Mouse (Mus musculus): ENCODE results near the gene Psapl1. TPM values are rescaled to one million over a fixed set of nuclear protein-coding genes. Genes with fewer than 3 reads are reported as not detected.
A peak's percentile ranks its signal among the peaks of the same experiment; 100 is the strongest.
"Not testable (repeated sequence)": the region's sequence is repeated elsewhere in the genome, so short reads cannot be mapped to it uniquely, and the experiment has no call there.

The Psapl1 gene
- total RNA-seq, 2 experiments from 2014 or later, result not detected

GRCm38 (mm10) chr5:36199519-36199918, 4.3 kb upstream of the Psapl1 start:
- intact Hi-C loops (cut with DNase I), result no loop called here

GRCm38 (mm10) chr5:36202781-36203180, 1.0 kb upstream of the Psapl1 start:
- intact Hi-C loops (cut with DNase I), result no loop called here
- DNase-seq (ENCODE audit: low spot score in 2 of 2), result no peak

More at GRCm38 (mm10) chr5:36199519-36199918, 4.3 kb upstream of the Psapl1 start:
- DNase-seq (ENCODE audit: low spot score in 2 of 2), result no peak

GRCm38 (mm10) chr5:36203421-36203820, 400 bp upstream of the Psapl1 start:
- DNase-seq (ENCODE audit: low spot score in 2 of 2), result no peak
- intact Hi-C loops (cut with DNase I), result no loop called here

- intact Hi-C loops (cut with DNase I), result no loop called here
Observed at GRCm38 (mm10) chr5:36205397-36205796, 1.6 kb downstream of the Psapl1 start.

GRCm38 (mm10) chr5:36208803-36209202, 5.0 kb downstream of the Psapl1 start:
- intact Hi-C loops (cut with DNase I), result no loop called here
- DNase-seq (ENCODE audit: low spot score in 2 of 2), result no peak

More at GRCm38 (mm10) chr5:36205397-36205796, 1.6 kb downstream of the Psapl1 start:
- no peak for DNase-seq (ENCODE audit: low spot score in 2 of 2)

GRCm38 (mm10) chr5:36213310-36213709, 9.5 kb downstream of the Psapl1 start:
- intact Hi-C loops (cut with DNase I), result loop anchor here (5.0 kb wide), 2 partner anchors 181 to 184 kb away; partner anchors contain the start of gene Sorcs2
- DNase-seq (ENCODE audit: low spot score in 2 of 2), result peak; percentile 92 to 94

- intact Hi-C loops (cut with DNase I), result no loop called here
Observed at GRCm38 (mm10) chr5:36220105-36220504, 16.3 kb downstream of the Psapl1 start.

GRCm38 (mm10) chr5:36220626-36221025, 16.8 kb downstream of the Psapl1 start:
- DNase-seq (ENCODE audit: low spot score in 2 of 2), result no peak
- intact Hi-C loops (cut with DNase I), result no loop called here

More at GRCm38 (mm10) chr5:36220105-36220504, 16.3 kb downstream of the Psapl1 start:
- DNase-seq (ENCODE audit: low spot score in 2 of 2), result no peak

- peak; percentile 43 to 54 for DNase-seq (ENCODE audit: low spot score in 2 of 2)
- intact Hi-C loops (cut with DNase I), result no loop called here
Observed at GRCm38 (mm10) chr5:36223787-36224186, 20.0 kb downstream of the Psapl1 start.

GRCm38 (mm10) chr5:36225855-36226254, 22.0 kb downstream of the Psapl1 start:
- no peak for DNase-seq (ENCODE audit: low spot score in 2 of 2)
- intact Hi-C loops (cut with DNase I), result no loop called here

GRCm38 (mm10) chr5:36226296-36226695, 22.5 kb downstream of the Psapl1 start:
- intact Hi-C loops (cut with DNase I), result no loop called here

GRCm38 (mm10) chr5:36228405-36229370, 24.9 kb downstream of the Psapl1 start:
- DNase-seq (ENCODE audit: low spot score in 2 of 2), result no peak
- intact Hi-C loops (cut with DNase I), result no loop called here

More at GRCm38 (mm10) chr5:36226296-36226695, 22.5 kb downstream of the Psapl1 start:
- DNase-seq (ENCODE audit: low spot score in 2 of 2), result peak; percentile 56 to 63

GRCm38 (mm10) chr5:36230301-36230780, 26.5 kb downstream of the Psapl1 start:
- no peak for DNase-seq (ENCODE audit: low spot score in 2 of 2)

GRCm38 (mm10) chr5:36237526-36237925, 33.7 kb downstream of the Psapl1 start:
- intact Hi-C loops (cut with DNase I); DNase-seq (ENCODE audit: low spot score in 2 of 2): not testable (repeated sequence)

More at GRCm38 (mm10) chr5:36230301-36230780, 26.5 kb downstream of the Psapl1 start:
- intact Hi-C loops (cut with DNase I), result no loop called here

- DNase-seq (ENCODE audit: low spot score in 2 of 2), result no peak
- intact Hi-C loops (cut with DNase I), result no loop called here
Observed at GRCm38 (mm10) chr5:36248022-36248421, 44.2 kb downstream of the Psapl1 start.

- intact Hi-C loops (cut with DNase I), result no loop called here
- DNase-seq (ENCODE audit: low spot score in 2 of 2), result no peak
Observed at GRCm38 (mm10) chr5:36252746-36253504, 49.1 kb downstream of the Psapl1 start.

GRCm38 (mm10) chr5:36254642-36255516, 51.1 kb downstream of the Psapl1 start:
- no peak for DNase-seq (ENCODE audit: low spot score in 2 of 2)
- intact Hi-C loops (cut with DNase I), result no loop called here

All from left cerebral cortex, postnatal 36 days (tissue).